Mouse (Mus musculus): ENCODE results near the gene Mmp21. TPM values are rescaled to one million over a fixed set of nuclear protein-coding genes. Genes with fewer than 3 reads are reported as not detected.

The Mmp21 gene
- total RNA-seq, 1 experiment from 2014 or later, result not detected

DNA sequence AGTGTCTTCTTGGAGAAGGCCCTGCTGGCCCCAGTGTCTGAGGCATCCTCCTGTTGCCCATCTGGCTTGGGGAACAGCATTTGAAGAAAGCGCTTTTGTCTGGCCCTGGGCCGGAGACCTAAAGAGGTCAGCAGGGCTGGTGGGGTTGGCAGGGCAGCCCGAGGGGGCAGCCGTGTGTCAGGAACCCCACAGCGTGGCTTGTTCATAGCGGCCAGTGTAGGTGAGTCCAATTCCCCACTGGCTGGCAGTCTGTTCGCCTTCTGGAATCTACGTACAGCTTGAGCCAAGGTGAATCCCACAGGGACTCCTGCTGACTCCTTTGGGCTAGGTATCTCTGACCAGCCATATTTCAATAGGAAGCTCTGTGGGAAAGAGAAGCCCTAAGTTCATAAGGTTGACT is 1.1 kb downstream of the Mmp21 start:
- ATAC-seq (replicated peaks in 1 of 2; ENCODE audit: insufficient read depth in 1 of 2, low FRiP score in 2 of 2, low TSS enrichment in 1 of 2, low read depth in 1 of 2, poor library complexity in 2 of 2, severe bottlenecking in 2 of 2), result no peak

DNA sequence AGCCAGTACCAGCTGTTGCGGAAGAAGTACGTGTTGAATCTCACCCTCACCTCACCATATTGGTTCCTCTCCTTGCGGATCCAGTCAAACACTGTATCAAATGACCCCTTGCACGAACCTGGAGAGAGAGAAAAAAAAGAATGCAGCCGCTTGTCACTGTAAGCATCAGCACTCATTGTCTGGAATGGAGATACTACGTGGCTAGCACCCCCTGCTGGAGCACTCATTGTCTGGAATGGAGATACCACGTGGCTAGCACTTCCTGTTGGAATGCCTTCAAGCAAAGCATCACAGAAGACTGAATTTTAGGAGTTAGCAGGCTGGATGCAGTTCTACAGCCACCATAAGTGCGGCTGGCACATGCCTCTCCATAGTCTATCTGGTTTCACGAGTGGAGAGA is 3.9 kb downstream of the Mmp21 start:
- no peak for ATAC-seq (replicated peaks in 1 of 2; ENCODE audit: insufficient read depth in 1 of 2, low FRiP score in 2 of 2, low TSS enrichment in 1 of 2, low read depth in 1 of 2, poor library complexity in 2 of 2, severe bottlenecking in 2 of 2)

DNA sequence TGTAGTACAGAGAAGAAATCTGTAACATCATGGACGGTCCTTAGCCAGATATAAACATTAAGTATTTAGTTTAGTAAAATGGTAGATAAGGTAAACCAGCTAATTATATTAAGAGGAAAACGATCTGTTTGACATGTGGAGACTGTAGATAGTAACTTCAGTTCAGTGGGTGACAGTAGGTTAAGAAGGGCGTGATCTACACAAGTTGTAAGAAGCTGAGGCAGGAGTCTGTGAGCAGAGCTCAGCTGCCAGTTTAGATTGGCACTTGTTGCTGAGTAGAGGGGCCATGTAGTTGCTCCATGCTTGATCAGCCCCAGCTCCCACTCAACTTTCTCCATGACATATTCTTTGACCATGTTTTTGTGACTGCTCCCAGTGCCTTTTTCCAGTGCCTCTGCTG is 9.0 kb downstream of the Mmp21 start:
- no peak for ATAC-seq (replicated peaks in 1 of 2; ENCODE audit: insufficient read depth in 1 of 2, low FRiP score in 2 of 2, low TSS enrichment in 1 of 2, low read depth in 1 of 2, poor library complexity in 2 of 2, severe bottlenecking in 2 of 2)

DNA sequence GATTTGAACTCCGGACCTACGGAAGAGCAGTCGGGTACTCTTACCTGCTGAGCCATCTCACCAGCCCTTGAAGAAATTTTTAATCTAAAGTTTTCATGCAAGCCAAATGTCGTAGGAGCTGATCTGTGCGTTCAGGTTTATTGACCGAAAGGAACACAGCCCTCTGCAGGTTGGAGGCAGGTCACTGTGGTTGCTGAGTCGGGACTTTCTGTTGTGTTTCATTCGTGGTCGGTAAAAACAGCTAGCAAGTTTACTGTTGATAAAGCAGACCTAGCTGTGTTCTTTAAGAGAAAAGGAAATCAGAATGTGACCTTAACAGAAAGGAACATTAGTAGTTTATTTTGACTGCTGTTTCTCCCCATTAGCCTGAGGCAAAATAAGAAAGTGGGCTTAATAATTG is 9.9 kb downstream of the Mmp21 start:
- no peak for ATAC-seq (replicated peaks in 1 of 2; ENCODE audit: insufficient read depth in 1 of 2, low FRiP score in 2 of 2, low TSS enrichment in 1 of 2, low read depth in 1 of 2, poor library complexity in 2 of 2, severe bottlenecking in 2 of 2)

DNA sequence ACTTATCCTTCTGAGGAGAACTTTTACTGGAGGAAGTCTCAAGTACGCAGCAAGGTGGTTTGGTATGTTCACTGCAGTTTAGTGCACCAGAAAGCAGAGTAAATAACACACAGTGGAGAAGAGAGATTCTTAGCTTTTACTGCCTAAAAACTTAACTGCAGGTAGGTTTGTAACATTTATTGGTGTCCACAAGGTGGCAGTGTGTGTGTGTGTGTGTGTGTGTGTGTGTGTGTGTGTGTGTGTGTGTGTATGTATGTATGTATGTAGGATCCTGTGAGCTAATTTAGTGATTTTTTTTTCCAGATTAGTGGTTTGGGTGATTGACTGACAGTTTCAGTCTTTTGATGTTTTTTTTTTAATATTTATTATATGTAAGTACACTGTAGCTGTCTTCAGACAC is 10.8 kb downstream of the Mmp21 start:
- no peak for ATAC-seq (replicated peaks in 1 of 2; ENCODE audit: insufficient read depth in 1 of 2, low FRiP score in 2 of 2, low TSS enrichment in 1 of 2, low read depth in 1 of 2, poor library complexity in 2 of 2, severe bottlenecking in 2 of 2)

DNA sequence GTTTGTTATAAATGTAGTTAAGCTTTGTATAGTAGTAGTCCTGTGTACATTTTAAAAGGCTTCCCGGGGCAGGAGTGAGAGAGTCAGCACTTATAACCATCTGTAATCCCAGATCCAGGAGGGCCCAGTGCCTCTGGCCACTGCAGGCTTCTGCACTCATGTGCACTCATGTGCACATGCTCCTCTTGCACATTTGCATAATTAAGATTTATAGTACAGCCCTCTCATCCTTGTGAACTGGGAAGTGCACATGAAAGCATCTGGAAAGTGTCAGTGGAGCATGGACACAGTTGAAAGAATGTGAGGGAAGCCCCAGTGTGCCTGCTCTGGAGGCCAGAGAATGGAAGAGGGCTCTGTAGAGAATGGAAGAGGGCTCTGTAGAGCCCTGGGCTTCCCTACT is 17.4 kb downstream of the Mmp21 start:
- no peak for ATAC-seq (replicated peaks in 1 of 2; ENCODE audit: insufficient read depth in 1 of 2, low FRiP score in 2 of 2, low TSS enrichment in 1 of 2, low read depth in 1 of 2, poor library complexity in 2 of 2, severe bottlenecking in 2 of 2)

DNA sequence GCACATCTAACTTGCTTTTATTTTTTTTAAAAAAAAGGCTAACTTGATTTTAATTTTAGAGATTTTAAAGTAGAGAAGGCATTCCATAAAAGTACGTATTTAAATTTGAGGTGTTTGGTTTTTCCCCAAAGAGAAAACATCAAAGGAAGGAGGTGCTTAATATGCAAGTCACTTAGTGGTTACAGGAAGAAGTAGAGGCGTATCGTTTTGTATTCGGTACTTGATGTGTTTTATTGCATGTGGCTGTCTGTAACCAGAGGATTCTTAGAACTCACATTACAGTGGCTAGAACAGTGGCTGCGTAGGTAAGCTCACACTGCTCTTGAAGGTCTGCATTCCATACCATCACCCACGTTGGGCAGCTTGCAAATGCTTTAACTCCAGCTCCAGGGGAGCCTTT is 34.1 kb downstream of the Mmp21 start:
- ATAC-seq (replicated peaks in 1 of 2; ENCODE audit: insufficient read depth in 1 of 2, low FRiP score in 2 of 2, low TSS enrichment in 1 of 2, low read depth in 1 of 2, poor library complexity in 2 of 2, severe bottlenecking in 2 of 2), result no peak

DNA sequence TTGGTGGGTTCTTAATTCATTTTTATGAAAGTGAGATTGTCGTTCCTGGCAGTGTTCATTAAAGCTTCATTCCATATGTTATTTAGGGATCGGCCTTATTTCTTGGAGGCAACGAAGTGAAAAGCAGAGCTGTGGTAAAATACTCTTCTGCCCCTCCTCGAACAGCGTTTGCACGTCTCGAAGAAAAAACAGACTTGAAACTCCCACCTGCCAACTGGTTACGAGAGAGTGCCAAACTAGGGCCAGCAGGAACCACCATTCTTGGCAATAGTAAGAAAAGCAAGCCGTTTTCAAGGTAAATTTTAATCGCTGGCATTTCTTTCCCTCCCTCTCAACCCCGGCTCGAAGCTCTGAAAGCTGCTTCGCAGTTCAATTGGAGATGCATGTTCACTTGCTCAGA is 41.0 kb downstream of the Mmp21 start:
- ATAC-seq (replicated peaks in 1 of 2; ENCODE audit: insufficient read depth in 1 of 2, low FRiP score in 2 of 2, low TSS enrichment in 1 of 2, low read depth in 1 of 2, poor library complexity in 2 of 2, severe bottlenecking in 2 of 2), result no peak

DNA sequence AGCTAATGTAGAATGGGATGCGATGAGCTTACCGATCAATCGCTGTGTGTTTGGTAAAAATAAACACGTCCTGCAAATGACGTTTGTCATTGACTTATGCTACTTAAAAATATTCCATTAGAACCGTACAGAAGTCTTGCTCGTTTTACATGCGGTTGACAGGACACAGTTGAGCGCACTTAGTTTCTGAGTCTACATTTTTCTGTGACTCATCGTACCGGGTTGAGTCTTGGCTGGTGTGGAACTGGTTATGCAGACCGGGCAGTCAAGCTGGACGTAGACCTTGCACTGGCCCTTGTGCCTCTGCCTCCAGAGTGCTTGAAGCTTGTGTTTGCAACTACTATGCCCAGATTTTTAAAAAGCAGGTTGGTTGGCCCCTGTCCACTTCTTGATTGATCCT is 41.6 kb downstream of the Mmp21 start:
- no peak for ATAC-seq (replicated peaks in 1 of 2; ENCODE audit: insufficient read depth in 1 of 2, low FRiP score in 2 of 2, low TSS enrichment in 1 of 2, low read depth in 1 of 2, poor library complexity in 2 of 2, severe bottlenecking in 2 of 2)

DNA sequence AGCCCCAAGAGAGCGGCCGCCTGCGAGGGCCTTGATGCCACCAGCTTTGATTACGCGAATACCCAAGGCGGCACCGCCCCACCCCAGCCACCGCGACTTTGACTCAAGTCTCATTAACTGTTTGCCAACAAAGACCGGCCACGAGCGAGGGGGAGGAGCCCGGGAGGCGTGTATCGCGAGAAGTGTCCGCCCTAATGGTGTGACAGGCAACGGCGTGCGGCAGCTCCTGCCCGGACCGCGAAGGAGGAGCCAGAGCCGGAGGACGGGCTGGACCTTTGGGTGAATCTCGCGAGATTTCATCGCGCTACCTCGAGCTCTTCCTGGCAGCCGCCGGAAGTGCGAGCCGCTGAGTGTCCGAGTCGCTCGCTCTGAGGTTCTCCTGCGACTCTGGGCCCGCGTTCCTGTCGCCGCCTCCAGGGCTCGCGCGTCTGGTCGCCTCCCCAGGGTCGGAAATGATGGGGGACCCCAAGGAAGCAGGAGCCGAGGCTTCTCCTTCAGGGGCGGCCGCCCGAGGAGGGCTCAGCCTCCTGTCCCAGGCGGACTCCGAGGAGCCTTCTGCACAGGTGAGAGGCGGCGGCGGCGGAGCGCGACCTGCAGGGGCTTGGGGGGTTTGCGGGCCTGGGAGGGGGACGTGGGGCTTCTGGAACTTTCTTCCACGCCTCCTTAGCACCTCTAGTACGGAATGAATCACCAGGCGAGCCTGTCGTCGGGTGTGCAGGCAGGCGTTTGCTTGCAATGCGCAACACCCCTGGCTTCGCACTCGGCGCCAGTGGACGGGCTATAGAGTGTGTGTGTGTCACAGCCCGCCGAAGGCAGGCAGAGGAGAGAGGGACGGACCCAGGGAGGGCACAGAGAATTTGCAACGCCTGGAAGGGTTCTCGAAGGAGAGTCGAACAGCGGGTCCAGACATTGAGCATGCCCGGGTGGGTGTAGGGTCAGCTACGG is 42.2 kb downstream of the Mmp21 start, which contains the start of gene Edrf1:
TSS of gene Edrf1 (plus strand) at position 183 of the 945 bp plus-strand sequence.
- peak; percentile 97 to 99 for ATAC-seq (replicated peaks in 1 of 2; ENCODE audit: insufficient read depth in 1 of 2, low FRiP score in 2 of 2, low TSS enrichment in 1 of 2, low read depth in 1 of 2, poor library complexity in 2 of 2, severe bottlenecking in 2 of 2)

DNA sequence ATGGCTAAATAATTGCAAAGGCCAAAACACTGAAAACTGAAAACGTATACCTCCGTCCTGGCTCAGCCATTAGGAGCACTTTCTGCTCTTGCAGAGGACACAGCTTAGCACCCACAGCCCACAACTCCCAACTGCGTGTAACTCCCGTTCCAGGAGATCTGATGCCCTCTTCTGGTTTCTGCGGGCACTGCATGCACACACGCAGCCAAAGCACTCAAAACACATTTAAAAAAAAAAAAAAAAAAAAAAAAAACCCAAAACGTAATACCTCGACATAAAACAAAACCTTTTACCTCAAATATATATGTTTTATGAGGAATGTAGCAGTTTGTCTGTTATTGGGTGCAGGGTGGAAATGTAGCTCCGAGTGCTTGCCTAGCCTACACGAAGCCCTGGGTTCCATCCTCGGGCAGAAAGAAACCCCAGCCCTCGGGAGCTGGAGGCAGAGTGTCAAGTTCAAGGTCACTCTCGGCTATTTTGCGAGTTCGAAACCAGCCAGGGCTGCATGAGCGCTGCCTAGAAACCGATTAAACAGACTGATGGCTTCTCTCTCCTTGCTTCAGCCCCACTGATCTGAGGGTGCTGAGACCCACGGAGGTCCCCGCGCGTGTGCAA is 43.0 kb downstream of the Mmp21 start:
- peak; percentile 59 for ATAC-seq (replicated peaks in 1 of 2; ENCODE audit: insufficient read depth in 1 of 2, low FRiP score in 2 of 2, low TSS enrichment in 1 of 2, low read depth in 1 of 2, poor library complexity in 2 of 2, severe bottlenecking in 2 of 2)

DNA sequence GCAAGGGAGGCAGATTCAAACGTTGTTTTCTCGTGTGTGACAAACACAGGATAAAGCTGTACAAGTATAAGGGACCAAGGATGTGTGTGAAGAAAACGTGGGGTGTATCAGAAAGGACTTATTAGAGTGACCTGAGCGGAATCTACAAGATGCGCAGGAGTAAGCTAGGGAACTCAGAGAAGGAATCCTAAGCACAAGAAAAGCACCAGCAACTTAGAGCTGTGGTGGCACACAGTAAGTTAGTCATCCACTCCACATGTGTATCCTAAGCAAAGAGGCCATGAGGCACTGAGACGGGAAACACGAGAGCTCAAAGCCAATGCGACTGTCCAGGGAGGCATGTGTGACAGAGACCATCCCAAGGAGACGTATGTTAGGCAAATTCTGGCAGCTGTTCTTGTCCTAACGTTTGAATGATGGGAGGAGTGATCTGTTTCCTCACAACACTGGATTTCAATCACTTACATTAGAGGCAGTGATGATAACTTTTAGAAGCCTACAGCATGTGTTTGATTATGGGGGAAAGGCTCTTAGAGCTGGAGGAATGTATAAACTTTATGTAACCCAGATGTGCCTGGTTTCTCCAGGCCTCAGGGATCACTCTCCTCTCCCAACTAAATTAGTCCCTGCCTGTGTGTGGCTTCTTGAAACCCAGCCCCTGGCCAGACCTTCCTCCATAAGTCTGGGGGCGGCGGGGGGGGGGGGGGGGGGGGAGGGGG is 44.8 kb downstream of the Mmp21 start:
- no peak for ATAC-seq (replicated peaks in 1 of 2; ENCODE audit: insufficient read depth in 1 of 2, low FRiP score in 2 of 2, low TSS enrichment in 1 of 2, low read depth in 1 of 2, poor library complexity in 2 of 2, severe bottlenecking in 2 of 2)

DNA sequence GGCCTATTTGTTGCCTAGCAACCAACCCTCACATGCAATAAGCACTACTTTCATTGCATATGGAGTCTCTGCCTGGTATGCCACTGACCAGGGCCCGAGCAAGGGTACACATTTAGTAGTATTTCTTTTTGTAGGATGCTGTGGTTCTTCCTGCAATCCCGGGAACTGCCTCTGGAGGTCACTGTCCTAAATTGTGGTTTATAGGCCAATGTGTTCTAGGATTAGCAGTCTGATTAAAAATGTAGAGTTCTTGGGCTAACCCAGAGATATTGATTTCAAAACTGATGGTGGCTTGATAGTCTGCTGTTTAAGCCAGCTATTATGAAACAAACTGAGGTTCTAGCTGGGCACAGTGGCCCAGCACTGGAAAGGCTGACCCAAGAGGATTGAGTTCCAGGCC is 47.4 kb downstream of the Mmp21 start:
- ATAC-seq (replicated peaks in 1 of 2; ENCODE audit: insufficient read depth in 1 of 2, low FRiP score in 2 of 2, low TSS enrichment in 1 of 2, low read depth in 1 of 2, poor library complexity in 2 of 2, severe bottlenecking in 2 of 2), result no peak

DNA sequence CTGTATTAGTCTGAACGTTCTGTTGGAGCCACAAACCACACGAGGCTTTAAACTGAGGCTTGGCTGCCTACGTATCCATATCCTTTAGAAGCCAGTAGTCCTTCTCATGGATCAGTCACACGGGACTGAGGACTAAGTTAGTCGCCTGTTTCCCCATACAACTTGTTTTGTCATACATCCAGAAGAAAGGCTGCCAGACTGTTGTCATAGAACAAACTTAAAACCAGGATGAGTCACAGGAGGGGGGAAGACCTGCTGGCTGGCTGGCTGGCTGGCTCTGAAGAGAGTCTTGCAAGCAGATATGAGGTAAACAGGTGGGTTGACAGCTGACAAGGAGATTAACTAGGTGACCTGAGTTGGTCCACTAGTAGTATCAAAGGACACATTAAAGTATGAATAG is 49.0 kb downstream of the Mmp21 start:
- no peak for ATAC-seq (replicated peaks in 1 of 2; ENCODE audit: insufficient read depth in 1 of 2, low FRiP score in 2 of 2, low TSS enrichment in 1 of 2, low read depth in 1 of 2, poor library complexity in 2 of 2, severe bottlenecking in 2 of 2)

DNA sequence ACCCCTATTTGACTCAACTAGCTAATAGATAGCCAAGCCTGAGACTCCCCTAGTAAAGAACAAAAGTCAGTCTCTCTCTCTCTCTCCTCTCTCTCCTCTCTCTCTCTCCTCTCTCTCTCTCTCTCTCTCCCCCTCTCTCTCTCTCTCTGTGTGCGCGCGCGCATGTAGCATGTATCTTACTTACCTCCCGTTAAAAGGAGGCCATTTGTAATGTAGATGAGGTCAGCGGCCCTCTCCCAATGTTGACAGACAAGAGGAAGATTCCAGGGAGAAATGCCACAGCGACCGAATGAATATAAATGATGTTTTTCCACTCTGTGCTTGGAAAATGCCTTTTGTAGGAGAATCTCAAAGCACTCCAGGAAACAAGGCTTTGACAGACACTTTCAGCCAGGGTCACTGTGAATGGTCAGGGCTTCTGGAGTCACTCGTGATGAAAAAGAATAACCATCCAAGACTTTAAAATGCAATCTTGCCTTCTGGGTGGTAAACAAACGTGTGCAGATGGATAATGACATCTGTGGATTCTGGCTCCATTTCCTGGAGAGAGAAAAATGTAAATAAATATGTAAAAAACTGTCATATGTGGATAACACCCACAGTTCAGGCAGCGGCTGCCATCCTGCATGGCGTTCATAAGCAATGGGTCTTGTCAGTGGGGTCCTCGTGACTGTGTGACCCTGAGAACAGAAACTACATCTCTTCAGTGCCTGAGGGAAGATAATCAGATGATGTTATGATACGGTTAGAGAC is 52.5 kb downstream of the Mmp21 start:
- ATAC-seq (replicated peaks in 1 of 2; ENCODE audit: insufficient read depth in 1 of 2, low FRiP score in 2 of 2, low TSS enrichment in 1 of 2, low read depth in 1 of 2, poor library complexity in 2 of 2, severe bottlenecking in 2 of 2), result no peak
